Comparison of ENCODE assay signal across 9 mouse cellular contexts in genomic region chr13:17855492-17856138, GRCm38 (mm10). TPM values are rescaled to one million over a fixed set of nuclear protein-coding genes. Genes with fewer than 3 reads are reported as not detected.
DNase-seq lines count a peak whose midpoint lies in the region; ATAC-seq lines count a peak whose summit lies in the region.
"Had no signal": no experiment of that assay in that cellular context is flagged by ENCODE, and none has a peak within 500 bp of the region (broad histone marks: within the 10 kb centered on the region; RNA-seq: fewer than 3 reads in every experiment).

No protein-coding gene starts in this region.

- peaks cover 13% of the 10 kb centered on the region in 2 experiments for H3K4me1 ChIP-seq in heart, embryonic 14.5 days (ENCODE audit: control insufficient read depth in 2 of 2, insufficient read depth in 2 of 2, low read length in 2 of 2)
- H3K4me1 ChIP-seq in embryonic facial prominence, embryonic 12.5 days = peaks cover 4% of the 10 kb centered on the region
- H3K4me1 ChIP-seq in limb, embryonic 12.5 days (replicated peaks) = peaks cover 3% of the 10 kb centered on the region; the same call in 1 of the 2 replicates

- no peaks in the 10 kb centered on the region for H3K27me3 ChIP-seq in heart, embryonic 14.5 days (ENCODE audit: control insufficient read depth, insufficient read depth, low read length)
- H3K27me3 ChIP-seq in embryonic facial prominence, embryonic 12.5 days = no peaks in the 10 kb centered on the region
- H3K27me3 ChIP-seq in limb, embryonic 12.5 days = peaks cover 4% of the 10 kb centered on the region; the same call in 1 of the 2 replicates

- H3K9ac ChIP-seq in heart, embryonic 14.5 days (ENCODE audit: low read length) = peak overlapping the region; percentile 18; the same call in 1 of the 2 replicates
- H3K9ac ChIP-seq in embryonic facial prominence, embryonic 12.5 days = no peak overlapping the region
- no peak overlapping the region for H3K9ac ChIP-seq in limb, embryonic 12.5 days (replicated peaks)

- H3K27ac ChIP-seq in heart, embryonic 14.5 days (replicated peaks in 1 of 2; ENCODE audit: control insufficient read depth in 1 of 2, insufficient read depth in 1 of 2, low read depth in 2 of 2, low read length in 2 of 2) = no peak overlapping the region
- H3K27ac ChIP-seq in embryonic facial prominence, embryonic 12.5 days = no peak overlapping the region
- no peak overlapping the region for H3K27ac ChIP-seq in limb, embryonic 12.5 days

- peak overlapping the region; percentile 57 for H3K4me2 ChIP-seq in heart, embryonic 14.5 days (ENCODE audit: low read length)
- H3K4me2 ChIP-seq in embryonic facial prominence, embryonic 12.5 days (replicated peaks) = peak overlapping the region; percentile 26
- H3K4me2 ChIP-seq in limb, embryonic 12.5 days = peak overlapping the region; percentile 32

- H3K36me3 ChIP-seq in heart, embryonic 14.5 days (ENCODE audit: control insufficient read depth, insufficient read depth, low read length) = no peaks in the 10 kb centered on the region
- no peaks in the 10 kb centered on the region for H3K36me3 ChIP-seq in embryonic facial prominence, embryonic 12.5 days
- H3K36me3 ChIP-seq in limb, embryonic 12.5 days = no peaks in the 10 kb centered on the region

- peak overlapping the region; percentile 0 to 16; a peak in 2 of 4 replicates for H3K4me3 ChIP-seq in heart, embryonic 14.5 days (ENCODE audit: control insufficient read depth in 1 of 2, insufficient read depth in 1 of 2, low read depth in 1 of 2, low read length in 2 of 2)
- H3K4me3 ChIP-seq in embryonic facial prominence, embryonic 12.5 days = no peak overlapping the region
- no peak overlapping the region for H3K4me3 ChIP-seq in limb, embryonic 12.5 days (replicated peaks)

- WGBS in heart, embryonic 14.5 days = 4% methylated on average over 13 of the region's 13 CpGs
- WGBS in embryonic facial prominence, embryonic 12.5 days = 8% methylated on average over 13 of the region's 13 CpGs
- WGBS in limb, embryonic 12.5 days = 12% methylated on average over 13 of the region's 13 CpGs

- no peak for DNase-seq in heart, postnatal 25 days (ENCODE audit: low spot score)
- DNase-seq in retina, embryonic 14.5 days (ENCODE audit: low spot score) = peak; percentile 32
- no peak for DNase-seq in spleen, adult 18-20 months
- DNase-seq in gastrocnemius, postnatal 4 days (ENCODE audit: low spot score in 2 of 2) = no peak
- no peak for DNase-seq in adrenal gland, postnatal 14 days
- DNase-seq: cerebellum, adult 11 months had no signal

- no peak for ATAC-seq in heart, embryonic 14.5 days (ENCODE audit: insufficient number of reproducible peaks, insufficient read depth, low FRiP score, low read depth)
- no peak; the same call in 1 of the 2 replicates for ATAC-seq in embryonic facial prominence, embryonic 12.5 days (ENCODE audit: insufficient number of reproducible peaks, insufficient read depth, low FRiP score, low TSS enrichment)
- ATAC-seq in limb, embryonic 12.5 days (ENCODE audit: insufficient number of reproducible peaks, insufficient read depth, low FRiP score, low TSS enrichment, low read depth) = no peak

- intact Hi-C loops in heart, postnatal 25 days (cut with DNase I) = no loop called here

- 0 out of 2 replicates have a peak, but pooled peaks cover 2% of the 10 kb centered on the region for H3K9me3 ChIP-seq in heart, embryonic 14.5 days (ENCODE audit: control insufficient read depth, low read length)
- H3K9me3 ChIP-seq in embryonic facial prominence, embryonic 12.5 days = peaks cover 4% of the 10 kb centered on the region; the same call in 1 of the 2 replicates
- no peaks in the 10 kb centered on the region for H3K9me3 ChIP-seq in limb, embryonic 12.5 days

RNA-seq across cellular contexts. Expression of gene Cdk13, which starts 50.7 kb away (rescaled TPM):
- polyA plus RNA-seq in heart, embryonic 14.5 days (2014; fragmentation: Nextera tagmentation; extraction: Ambion mirVana) = 14.5 and 17.8 TPM in 2 replicates
- 10 to 100 TPM; 22.3 to 28.9 TPM for total RNA-seq in heart, postnatal 25 days (2021)
- polyA plus RNA-seq in embryonic facial prominence, embryonic 12.5 days (2016; fragmentation: Nextera tagmentation; extraction: Ambion mirVana) = 26.5 and 28.8 TPM in 2 replicates
- 23.1 and 26.6 TPM in 2 replicates for polyA plus RNA-seq in limb, embryonic 12.5 days (2016; fragmentation: Nextera tagmentation; extraction: Ambion mirVana)
- total RNA-seq in gastrocnemius, postnatal 4 days (2021) = 10 to 100 TPM; 43.6 to 44.8 TPM
- 51.3 and 54.2 TPM in 2 replicates for total RNA-seq in adrenal gland, postnatal 14 days (2021)

Comparison
In these comparisons a context has a peak if more than half of its experiments do, and no peak if none do; other contexts are left out.
1. H3K4me3 ChIP-seq: peak in heart, embryonic 14.5 days (2 of 2); none in embryonic facial prominence, embryonic 12.5 days (single experiment) and limb, embryonic 12.5 days (single experiment).
2. Peak in every context shown above with its lines, with median percentiles within 50 percentile points of each other: H3K4me2 ChIP-seq.